Mouse (Mus musculus) CH12.LX (cell line): ENCODE data around the gene Skida1. TPM values are rescaled to one million over a fixed set of nuclear protein-coding genes. Genes with fewer than 3 reads are reported as not detected.

Experiments
- DNase-seq: peaks from one replicate; pipeline ENCODE4 v3.0.0-alpha.2; 2013; ENCODE audit errors: extremely low read depth
- H3K27ac ChIP-seq: 2 replicates; pipeline ENCODE4 v1.5.1; 2012; ENCODE audit warnings: low read depth, mild to moderate bottlenecking, control low read depth, moderate library complexity; ENCODE audit not compliant: insufficient read depth
- H3K27me3 ChIP-seq: replicated peaks from 2 replicates; pipeline ENCODE3; 2012; ENCODE audit warnings: inconsistent platforms
- H3K36me3 ChIP-seq, 2 experiments: replicated peaks in 1 of 2; 2 replicates each; pipeline versions ENCODE3 to v1.6.1; 2012; ENCODE audit warnings: inconsistent platforms in 1 of 2, low read length in 1 of 2, mild to moderate bottlenecking in 1 of 2, mixed read lengths in 1 of 2, moderate library complexity in 1 of 2; ENCODE audit not compliant: control insufficient read depth in 1 of 2, insufficient read depth in 1 of 2
- H3K4me1 ChIP-seq, 2 experiments: 2 replicates each; pipeline ENCODE4 v1.6.1; 2012; ENCODE audit warnings: inconsistent platforms in 1 of 2, moderate library complexity in 1 of 2; ENCODE audit not compliant: insufficient read depth in 2 of 2, control insufficient read depth in 1 of 2
- H3K4me2 ChIP-seq: 2 replicates; pipeline ENCODE4 v1.6.1; 2012; ENCODE audit warnings: low read depth, mild to moderate bottlenecking, control low read depth; ENCODE audit not compliant: poor library complexity, insufficient read depth, severe bottlenecking
- H3K4me3 ChIP-seq, 3 experiments: fragments of 150-350 bp in 1 of 3; sonication (generic) in 1 of 3; replicated peaks in 1 of 3; 2 replicates each; pipeline versions ENCODE3 to v1.5.1; 2011 to 2012; ENCODE audit warnings: low read depth in 2 of 3, low read length in 2 of 3, mild to moderate bottlenecking in 2 of 3, moderate library complexity in 2 of 3, control low read depth in 1 of 3, improper control_type of control experiment in 1 of 3, inconsistent platforms in 1 of 3, mixed read lengths in 1 of 3; ENCODE audit not compliant: poor library complexity in 1 of 3
- H3K79me2 ChIP-seq: replicated peaks from 2 replicates; pipeline ENCODE4 v1.6.1; 2012; ENCODE audit warnings: mild to moderate bottlenecking, moderate library complexity; ENCODE audit not compliant: control insufficient read depth, poor library complexity, insufficient read depth, severe bottlenecking; ENCODE audit errors: extremely low read depth
- H3K9ac ChIP-seq: 2 replicates; pipeline ENCODE4 v1.6.1; 2012; ENCODE audit warnings: low read depth, mild to moderate bottlenecking, control low read depth, moderate library complexity; ENCODE audit not compliant: insufficient read depth
- H3K9me3 ChIP-seq: replicated peaks from 2 replicates; pipeline ENCODE3; 2012; ENCODE audit warnings: low read length, inconsistent platforms, mixed read lengths
- BHLHE40 ChIP-seq: IDR thresholded peaks from 2 replicates; pipeline ENCODE4 v1.6.1; 2011; ENCODE audit warnings: mild to moderate bottlenecking, low read depth, low read length, improper control_type of control experiment
- CHD1 ChIP-seq: IDR thresholded peaks from 2 replicates; pipeline ENCODE4 v1.6.1; 2012; ENCODE audit warnings: low read depth, low read length, improper control_type of control experiment, inconsistent platforms
- CHD2 ChIP-seq: IDR thresholded peaks from 2 replicates; pipeline ENCODE4 v1.6.1; 2011; ENCODE audit warnings: low read length, improper control_type of control experiment
- ELF1 ChIP-seq: IDR thresholded peaks from 2 replicates; pipeline ENCODE4 v1.6.1; 2014; ENCODE audit warnings: low read depth, mild to moderate bottlenecking, inconsistent platforms, low read length, improper control_type of control experiment
- GABPA ChIP-seq: IDR thresholded peaks from 2 replicates; pipeline ENCODE4 v1.6.1; 2012; ENCODE audit warnings: low read depth, low read length, improper control_type of control experiment, inconsistent platforms; ENCODE audit not compliant: insufficient replicate concordance
- HCFC1 ChIP-seq: IDR thresholded peaks from 2 replicates; pipeline ENCODE4 v1.6.1; 2012; ENCODE audit warnings: low read depth, mild to moderate bottlenecking, inconsistent platforms, low read length, improper control_type of control experiment
- IRF4 ChIP-seq: IDR thresholded peaks from 2 replicates; pipeline ENCODE4 v1.6.1; 2014; ENCODE audit warnings: low read depth, mild to moderate bottlenecking, inconsistent platforms, low read length, improper control_type of control experiment
- JUN ChIP-seq: IDR thresholded peaks from 2 replicates; pipeline ENCODE4 v1.6.1; 2011; ENCODE audit warnings: low read depth, mild to moderate bottlenecking, low read length, improper control_type of control experiment, moderate library complexity; ENCODE audit not compliant: insufficient read depth
- JUND ChIP-seq: conservative IDR thresholded peaks from 2 replicates; pipeline ENCODE4 v1.6.1; 2011; ENCODE audit warnings: low read depth, low read length, improper control_type of control experiment
- MAZ ChIP-seq: IDR thresholded peaks from 2 replicates; pipeline ENCODE4 v1.6.1; 2012; ENCODE audit warnings: low read depth, mild to moderate bottlenecking, inconsistent platforms, low read length, improper control_type of control experiment, moderate library complexity
- MXI1 ChIP-seq: IDR thresholded peaks from 2 replicates; pipeline ENCODE4 v1.6.1; 2011; ENCODE audit warnings: mild to moderate bottlenecking, low read depth, low read length, improper control_type of control experiment
- MYC ChIP-seq: IDR thresholded peaks from 2 replicates; pipeline ENCODE4 v1.6.1; 2011; ENCODE audit warnings: low read depth, mild to moderate bottlenecking, improper control_type of control experiment, low read length
- NELFE ChIP-seq: IDR thresholded peaks from 2 replicates; pipeline ENCODE4 v1.6.1; 2011; ENCODE audit warnings: low read depth, low read length, improper control_type of control experiment
- PAX5 ChIP-seq: IDR thresholded peaks from 2 replicates; pipeline ENCODE4 v1.6.1; 2012; ENCODE audit warnings: low read length, inconsistent platforms, mixed read lengths
- POLR2A ChIP-seq: IDR thresholded peaks from 2 replicates; pipeline ENCODE4 v1.6.1; 2011; ENCODE audit warnings: low read depth, mild to moderate bottlenecking, improper control_type of control experiment, low read length
- POLR2AphosphoS2 ChIP-seq: IDR thresholded peaks from 2 replicates; pipeline ENCODE4 v1.6.1; 2011; ENCODE audit warnings: low read depth, low read length, improper control_type of control experiment
- RAD21 ChIP-seq: IDR thresholded peaks from 2 replicates; pipeline ENCODE4 v1.6.1; 2011; ENCODE audit warnings: low read depth, mild to moderate bottlenecking, low read length, improper control_type of control experiment, moderate library complexity
- TBP ChIP-seq: conservative IDR thresholded peaks from 2 replicates; pipeline ENCODE4 v1.6.1; 2011; ENCODE audit warnings: low read depth, low read length, improper control_type of control experiment
- UBTF ChIP-seq: IDR thresholded peaks from 2 replicates; pipeline ENCODE4 v1.6.1; 2012; ENCODE audit warnings: low read depth, mild to moderate bottlenecking, inconsistent platforms, low read length, improper control_type of control experiment, moderate library complexity
- ZNF384 ChIP-seq: IDR thresholded peaks from 2 replicates; pipeline ENCODE4 v1.6.1; 2012; ENCODE audit warnings: low read depth, low read length, improper control_type of control experiment, inconsistent platforms
- dilution Hi-C: fragments of 300-500 bp; cut with MboI; formaldehyde crosslinking; loops from 2 replicates; pipeline ENCODE4 v1.14.3; 2020; ENCODE audit warnings: low sequenced_read_pairs; ENCODE audit not compliant: extremely low pct_unique_long_range_greater_than_20kb, extremely low pct_ligation_motif_present
- in situ Hi-C: fragments of 300-500 bp; cut with MboI; formaldehyde crosslinking; loops from 3 replicates; pipeline ENCODE4 v1.14.3; 2019; ENCODE audit warnings: low sequenced_read_pairs, low pct_ligation_motif_present, low pct_unique_long_range_greater_than_20kb, mixed read lengths
- polyA plus RNA-seq: library from polyadenylated mRNA; unstranded; fragments of >175 nt; gene quantifications from 2 replicates; pipeline ENCODE4 v1.2.1, GENCODE M21; 2012; ENCODE audit warnings: low read depth; ENCODE audit not compliant: insufficient read length
- total RNA-seq, 2 experiments: library from RNA; depleted of rRNA; stranded (reverse); fragments of 300-350 nt in 1 of 2; fragments of >200 nt in 1 of 2; gene quantifications; 2 replicates each; pipeline ENCODE4 v1.2.3; 2012 to 2014

Gene Skida1
- total and polyA plus RNA-seq, 3 experiments: 0.35 to 0.85 (median 0.36) TPM

DNA sequence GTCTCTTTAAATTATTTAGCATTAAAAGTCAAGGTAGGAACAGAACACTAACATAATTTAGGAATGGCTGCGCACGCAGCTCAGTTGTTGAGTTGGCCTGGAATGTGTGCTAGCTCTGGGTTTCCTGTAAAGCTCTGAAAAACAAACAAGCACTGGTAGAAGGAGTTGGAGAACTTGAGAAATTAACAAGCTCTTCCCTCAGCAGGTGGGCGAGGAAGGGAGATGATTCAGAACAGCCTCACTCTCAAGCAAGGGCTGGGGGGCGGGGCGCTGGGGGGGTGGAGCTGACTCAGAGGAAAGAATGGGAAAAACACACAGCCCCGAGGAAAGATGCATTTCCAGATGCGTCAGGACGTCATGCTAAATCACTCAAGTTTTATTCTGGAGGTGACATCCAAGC is 43.7 kb downstream of the Skida1 start:
- Histone ChIP-seq H3K4me3 (no peak overlapping the region), H3K27ac (no peak overlapping the region), H3K27me3 (no peaks in the 10 kb centered on the region), H3K4me2 (no peak overlapping the region), H3K36me3 (no peaks in the 10 kb centered on the region), H3K9me3 (no peaks in the 10 kb centered on the region), H3K79me2 (no peaks in the 10 kb centered on the region), H3K9ac (no peak overlapping the region), H3K4me1 (no peaks in the 10 kb centered on the region)
- TF ChIP-seq IRF4: no peak
- in situ Hi-C loops: no loop called here
- no peak for DNase-seq
- dilution Hi-C loops: no loop called here

DNA sequence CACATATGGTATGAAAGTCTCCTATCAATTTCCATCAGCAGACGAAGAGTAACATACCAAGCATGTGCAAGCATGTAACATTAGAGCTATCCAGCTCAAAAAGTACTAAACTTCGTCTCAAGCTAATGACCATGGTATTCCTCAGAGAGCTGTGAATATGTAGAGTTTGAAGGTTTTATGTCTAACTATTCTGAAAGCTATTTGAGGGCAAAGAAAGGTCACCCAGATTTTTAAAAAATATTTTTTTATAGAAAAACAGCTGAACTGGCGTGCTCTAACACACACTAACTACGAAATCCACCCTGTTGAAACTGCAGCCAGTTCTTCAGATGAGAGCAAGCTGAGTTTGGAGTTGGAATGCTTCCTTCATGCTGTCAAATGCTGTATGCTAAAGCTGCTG is 44.6 kb downstream of the Skida1 start:
- H3K27ac ChIP-seq: no peak overlapping the region
- H3K9me3 ChIP-seq: no peaks in the 10 kb centered on the region
- in situ Hi-C loops: no loop called here
- no peaks in the 10 kb centered on the region for H3K79me2 ChIP-seq
- TF ChIP-seq ZNF384 (no peak), JUND (no peak), UBTF (no peak), GABPA (no peak), IRF4 (no peak), PAX5 (no peak), MYC (no peak), TBP (no peak), POLR2A (no peak), POLR2AphosphoS2 (no peak), HCFC1 (no peak), JUN (no peak), NELFE (no peak), BHLHE40 (no peak)
- no peak overlapping the region for H3K9ac ChIP-seq
- no peaks in the 10 kb centered on the region for H3K36me3 ChIP-seq
- no peak overlapping the region for H3K4me3 ChIP-seq
- no peaks in the 10 kb centered on the region for H3K27me3 ChIP-seq
- H3K4me1 ChIP-seq: no peaks in the 10 kb centered on the region
- DNase-seq: no peak
- dilution Hi-C loops: no loop called here
- no peak overlapping the region for H3K4me2 ChIP-seq

DNA sequence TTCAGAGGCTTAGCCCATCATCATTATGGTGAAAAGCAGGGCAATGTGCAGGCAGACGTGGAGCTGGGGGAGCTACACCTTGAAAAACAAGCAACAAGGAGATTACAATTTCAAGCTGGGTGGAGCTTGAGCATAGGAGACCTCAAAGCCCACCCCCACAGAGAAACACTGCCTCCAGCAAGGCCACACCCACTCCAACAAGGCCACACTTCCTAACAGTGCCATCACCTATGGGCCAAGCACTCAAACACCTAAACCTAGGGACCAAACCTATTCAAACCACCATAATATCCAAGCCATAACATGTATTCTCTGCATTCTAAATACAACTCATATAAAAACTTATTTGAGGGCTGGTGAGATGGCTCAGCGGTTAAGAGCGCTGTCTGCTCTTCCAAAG is 46.5 kb downstream of the Skida1 start:
- Histone ChIP-seq H3K4me1 (no peaks in the 10 kb centered on the region), H3K9ac (no peak overlapping the region), H3K36me3 (no peaks in the 10 kb centered on the region), H3K4me2 (no peak overlapping the region), H3K79me2 (no peaks in the 10 kb centered on the region), H3K27me3 (no peaks in the 10 kb centered on the region), H3K4me3 (no peak overlapping the region), H3K9me3 (no peaks in the 10 kb centered on the region), H3K27ac (no peak overlapping the region)
- in situ Hi-C loops: no loop called here
- dilution Hi-C loops: no loop called here
- no peak for DNase-seq
- TF ChIP-seq RAD21 (no peak), MAZ (no peak), MYC (no peak), TBP (no peak), JUN (no peak), CHD1 (no peak), CHD2 (no peak), UBTF (no peak), IRF4 (no peak), ELF1 (no peak), MXI1 (no peak), NELFE (no peak)
